Mouse (Mus musculus): ENCODE results near the gene Ms4a3. TPM values are rescaled to one million over a fixed set of nuclear protein-coding genes. Genes with fewer than 3 reads are reported as not detected.

Ms4a3 gene
- polyA plus RNA-seq (2017; shearing (Covaris generic)): under 1 TPM in 1 of 2 experiments, not detected in 1; 0.77 TPM

DNA sequence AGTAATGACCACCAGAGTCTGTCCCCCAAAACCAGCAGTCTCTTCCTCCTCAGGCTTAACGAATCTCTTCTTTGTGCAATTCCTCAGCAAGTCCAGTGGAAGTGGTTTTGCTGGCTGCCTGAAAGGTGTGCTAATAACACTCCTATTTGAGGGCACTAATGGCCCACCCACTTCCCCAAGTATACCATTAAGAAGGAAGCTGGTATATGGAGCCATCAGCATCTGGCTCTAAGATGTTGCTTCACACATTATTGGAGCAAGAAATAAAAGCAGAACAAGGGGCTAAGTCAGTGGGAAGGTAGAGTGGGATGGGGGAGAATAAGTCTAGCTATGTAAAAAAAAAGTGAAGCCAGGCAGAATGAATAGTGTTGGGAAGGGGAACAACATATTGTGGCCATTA, at the start of gene Ms4a3:
TSS of gene Ms4a3 (minus strand) at position 120 of the 400 bp plus-strand sequence.

DNA sequence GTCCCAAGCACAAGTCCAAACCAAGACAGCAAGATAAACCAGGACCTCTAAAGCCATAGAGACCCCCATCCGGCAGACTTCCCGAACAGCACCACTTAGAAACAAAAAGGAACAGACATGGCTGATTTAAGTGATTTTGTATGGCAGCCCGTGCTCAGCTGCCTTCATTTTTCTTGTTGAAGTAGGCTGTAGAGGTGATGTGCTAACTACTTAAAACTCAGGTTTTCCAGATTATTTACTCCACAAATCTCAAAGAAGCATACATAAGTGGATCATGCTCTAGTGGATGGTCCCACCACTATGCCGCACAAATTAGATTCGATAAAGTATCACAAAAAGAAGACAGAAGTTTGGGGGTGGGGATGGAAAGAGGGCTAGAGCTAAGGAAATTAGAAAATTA, 19.8 kb upstream of the Ms4a3 start, which contains the start of gene Oosp2:
TSS of gene Oosp2 (minus strand) at position 101 of the 400 bp plus-strand sequence.

DNA sequence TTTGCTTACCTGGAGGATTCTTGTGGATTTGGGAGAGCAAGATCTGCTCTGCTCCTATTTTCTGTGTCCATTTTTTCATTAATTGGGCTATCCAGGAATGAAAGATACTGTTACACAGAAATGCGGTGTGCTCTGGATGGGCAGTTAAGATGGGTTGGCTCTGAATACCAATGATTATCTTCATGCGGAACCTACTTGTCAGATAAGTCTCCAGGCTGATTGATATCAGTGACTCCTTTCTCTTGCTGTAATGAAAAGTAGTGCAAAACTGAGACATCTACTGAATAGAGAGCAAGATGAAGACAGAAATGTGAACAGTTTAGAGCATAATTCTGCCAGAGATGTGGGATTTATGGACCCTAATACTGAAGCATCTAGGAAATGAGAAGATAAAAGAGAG, 17.1 kb downstream of the Ms4a3 start, which contains the start of gene Ms4a2:
TSS of gene Ms4a2 (minus strand) at position 169 of the 400 bp plus-strand sequence.

DNA sequence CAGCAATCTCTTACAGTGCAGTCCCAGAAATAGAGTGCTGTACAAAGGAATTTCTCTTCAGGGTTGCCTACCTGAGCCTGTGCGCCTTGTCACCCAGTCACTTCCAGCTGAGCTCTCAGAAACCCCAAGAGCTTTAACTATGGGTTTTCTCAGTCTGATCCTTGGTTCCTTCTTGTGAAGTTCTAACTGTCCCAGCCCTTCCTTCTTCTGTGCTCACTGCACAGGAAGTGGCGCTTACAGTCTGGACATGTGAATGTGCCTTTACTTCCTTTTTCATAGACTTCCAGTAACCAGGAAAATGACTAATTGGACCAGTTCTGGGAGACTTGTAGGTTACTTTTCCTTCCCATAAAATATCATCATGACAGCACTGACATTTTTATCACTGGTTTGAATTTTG, 36.0 kb downstream of the Ms4a3 start, which contains the start of gene Ms4a6d:
TSS of gene Ms4a6d (minus strand) at position 247 of the 400 bp plus-strand sequence.

Other genes starting within 250 kb of the Ms4a3 start
- gene Ms4a4c, start 236.1 kb downstream of the Ms4a3 start, polyA plus RNA-seq (2017; shearing (Covaris generic)): 100 to 1,000 TPM in 1 of 2 experiments, 10 to 100 TPM in 1; 38.9 to 156 TPM
- gene Ms4a4b, start 197.3 kb downstream of the Ms4a3 start, polyA plus RNA-seq (2017; shearing (Covaris generic)): 1,000 to 10,000 TPM; 2,238 to 3,168 TPM
- 10 to 100 TPM; 12.9 to 14.6 TPM for gene Ms4a6c, start 171.5 kb downstream of the Ms4a3 start, polyA plus RNA-seq (2017; shearing (Covaris generic))
- gene Gm8369, start 154.9 kb downstream of the Ms4a3 start, polyA plus RNA-seq (2017; shearing (Covaris generic)): 100 to 1,000 TPM; 228 to 249 TPM
- gene Ms4a6b, start 124.3 kb downstream of the Ms4a3 start, polyA plus RNA-seq (2017; shearing (Covaris generic)): 100 to 1,000 TPM; 810 to 848 TPM
- gene Ms4a4d, start 104.0 kb downstream of the Ms4a3 start, polyA plus RNA-seq (2017; shearing (Covaris generic)): 1 to 10 TPM; 3.2 to 3.4 TPM
- 10 to 100 TPM in 1 of 2 experiments, 1 to 10 TPM in 1; 9.6 to 13.4 TPM for gene Ms4a6d, start 36.0 kb downstream of the Ms4a3 start, polyA plus RNA-seq (2017; shearing (Covaris generic))
- gene Ms4a2, start 17.1 kb downstream of the Ms4a3 start, polyA plus RNA-seq (2017; shearing (Covaris generic)): under 1 TPM; 0.31 to 0.35 TPM
- not detected for gene Oosp2, start 19.7 kb upstream of the Ms4a3 start, polyA plus RNA-seq (2017; shearing (Covaris generic))
- gene Oosp1, start 50.3 kb upstream of the Ms4a3 start, polyA plus RNA-seq (2017; shearing (Covaris generic)): under 1 TPM in 1 of 2 experiments, not detected in 1; 0.55 TPM
- under 1 TPM; 0.41 to 0.78 TPM for gene Oosp3, start 56.2 kb upstream of the Ms4a3 start, polyA plus RNA-seq (2017; shearing (Covaris generic))
- under 1 TPM in 1 of 2 experiments, not detected in 1; 0.18 TPM for gene Gif, start 106.7 kb upstream of the Ms4a3 start, polyA plus RNA-seq (2017; shearing (Covaris generic))
- gene Mrpl16, start 129.5 kb upstream of the Ms4a3 start, polyA plus RNA-seq (2017; shearing (Covaris generic)): 10 to 100 TPM; 38.2 to 43.8 TPM
- 1 to 10 TPM; 2.9 to 4.5 TPM for gene Stx3, start 178.6 kb upstream of the Ms4a3 start, polyA plus RNA-seq (2017; shearing (Covaris generic))
- under 1 TPM in 1 of 2 experiments, not detected in 1; 0.10 TPM for gene Olfr1417, start 198.4 kb upstream of the Ms4a3 start, polyA plus RNA-seq (2017; shearing (Covaris generic))
- gene Olfr1418, start 220.2 kb upstream of the Ms4a3 start, polyA plus RNA-seq (2017; shearing (Covaris generic)): under 1 TPM in 1 of 2 experiments, not detected in 1; 0.22 TPM
- not detected for gene Olfr1419, start 234.3 kb upstream of the Ms4a3 start, polyA plus RNA-seq (2017; shearing (Covaris generic))
- 1 to 10 TPM in 1 of 2 experiments, under 1 TPM in 1; 0.30 to 1.8 TPM for gene Olfr1420, start 245.7 kb upstream of the Ms4a3 start, polyA plus RNA-seq (2017; shearing (Covaris generic))